Mouse (Mus musculus): Measurements from ENCODE around the gene Cbx2. TPM values are rescaled to one million over a fixed set of nuclear protein-coding genes. Genes with fewer than 3 reads are reported as not detected.

The Cbx2 gene
- total RNA-seq, 4 experiments from 2014 or later: 2.0 to 3.9 (median 2.9) TPM

GRCm38 (mm10) chr11:119058041-119058995 is 35.6 kb downstream of the Cbx2 start:
- DNase-seq (ENCODE audit: low spot score): no peak

GRCm38 (mm10) chr11:119059256-119059655 is 36.5 kb downstream of the Cbx2 start:
- no peak for DNase-seq (ENCODE audit: low spot score)

GRCm38 (mm10) chr11:119066841-119067240 is 44.1 kb downstream of the Cbx2 start:
- no peak for DNase-seq (ENCODE audit: low spot score)

GRCm38 (mm10) chr11:119072239-119072638 is 49.5 kb downstream of the Cbx2 start:
- DNase-seq (ENCODE audit: low spot score): no peak

- DNase-seq (ENCODE audit: low spot score): no peak
Measured at GRCm38 (mm10) chr11:119072986-119073385, 50.2 kb downstream of the Cbx2 start.

GRCm38 (mm10) chr11:119073876-119074433 is 51.2 kb downstream of the Cbx2 start:
- no peak for DNase-seq (ENCODE audit: low spot score)

GRCm38 (mm10) chr11:119075805-119076204 is 53.0 kb downstream of the Cbx2 start:
- no peak for DNase-seq (ENCODE audit: low spot score)

- no peak for DNase-seq (ENCODE audit: low spot score)
Measured at GRCm38 (mm10) chr11:119077755-119078154, 55.0 kb downstream of the Cbx2 start.

GRCm38 (mm10) chr11:119078691-119079444 is 56.1 kb downstream of the Cbx2 start:
- DNase-seq (ENCODE audit: low spot score): no peak

GRCm38 (mm10) chr11:119079445-119079837 is 56.7 kb downstream of the Cbx2 start:
- no peak for DNase-seq (ENCODE audit: low spot score)

GRCm38 (mm10) chr11:119080461-119081147 is 57.8 kb downstream of the Cbx2 start:
- DNase-seq (ENCODE audit: low spot score): no peak

Other genes with a start within 250 kb of the Cbx2 start
- gene Rbfox3, start 111.4 kb upstream of the Cbx2 start, total RNA-seq (2022): under 1 TPM in 3 of 4 experiments, not detected in 1; 0.14 to 0.19 (median 0.16) TPM
- not detected for gene Enpp7, start 34.8 kb upstream of the Cbx2 start, total RNA-seq (2022)
- gene Cbx8, start 18.0 kb downstream of the Cbx2 start, total RNA-seq (2022): 1 to 10 TPM; 3.6 to 4.9 (median 4.6) TPM
- gene Cbx4, start 63.3 kb downstream of the Cbx2 start, total RNA-seq (2022): 10 to 100 TPM in 1 of 4 experiments, 1 to 10 TPM in 3; 5.2 to 12.8 (median 8.4) TPM
- gene Tbc1d16, start 205.5 kb downstream of the Cbx2 start, total RNA-seq (2022): 10 to 100 TPM; 60.3 to 72.2 (median 64.4) TPM
- under 1 TPM in 1 of 4 experiments, not detected in 3; 0.20 TPM for gene Ccdc40, start 205.6 kb downstream of the Cbx2 start, total RNA-seq (2022)
- 100 to 1,000 TPM; 108 to 126 (median 114) TPM for gene Gaa, start 244.9 kb downstream of the Cbx2 start, total RNA-seq (2022)